Mouse (Mus musculus) lung, postnatal 4 days (tissue): ENCODE measurements around the gene Cmah.
"Not testable (repeated sequence)": the region's sequence is repeated elsewhere in the genome, so short reads cannot be mapped to it uniquely, and the experiment has no call there.

ENCODE experiments used
- DNase-seq, 2 experiments: peaks; one replicate each; pipeline ENCODE4 v3.0.0; 2021

Cmah gene

DNA sequence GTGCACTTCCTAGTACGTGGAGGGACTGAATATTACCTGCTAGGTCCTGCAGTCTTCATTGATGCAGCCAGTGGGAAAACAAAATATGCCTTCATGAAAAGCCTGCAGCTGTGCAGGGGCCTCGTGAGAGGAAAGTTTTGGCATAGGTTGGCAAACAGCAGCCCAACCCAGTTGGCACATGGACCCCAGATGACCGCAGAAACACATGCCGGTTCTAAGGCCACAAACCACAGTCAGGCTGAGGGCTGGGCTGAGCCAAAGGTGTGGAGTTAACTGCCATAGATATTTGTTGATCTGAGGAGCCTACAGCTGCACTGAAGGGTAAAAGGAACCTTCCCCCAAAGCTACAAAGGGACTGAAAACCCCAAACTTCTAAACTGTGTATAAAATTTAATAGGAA lies 14.9 kb downstream of the Cmah start:
- no peak for DNase-seq

DNA sequence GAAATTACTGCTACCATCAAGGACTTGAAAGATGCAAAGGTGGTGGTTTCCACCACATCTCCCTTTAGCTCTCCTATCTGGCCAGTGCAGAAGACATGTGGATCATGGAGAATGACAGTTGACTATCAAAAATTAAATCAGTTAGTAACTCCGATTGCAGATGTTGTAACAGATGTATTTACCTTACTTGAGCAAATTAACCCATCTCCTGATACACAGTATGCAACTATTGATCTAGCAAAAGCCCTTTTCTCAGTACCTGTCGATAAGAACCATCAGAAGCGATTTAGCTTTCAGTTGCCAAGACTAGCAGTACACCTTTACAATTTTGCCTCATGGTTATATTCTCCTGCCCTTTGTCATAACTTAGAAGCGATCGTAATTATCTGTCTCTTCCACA lies 25.8 kb downstream of the Cmah start:
- DNase-seq = no peak

DNA sequence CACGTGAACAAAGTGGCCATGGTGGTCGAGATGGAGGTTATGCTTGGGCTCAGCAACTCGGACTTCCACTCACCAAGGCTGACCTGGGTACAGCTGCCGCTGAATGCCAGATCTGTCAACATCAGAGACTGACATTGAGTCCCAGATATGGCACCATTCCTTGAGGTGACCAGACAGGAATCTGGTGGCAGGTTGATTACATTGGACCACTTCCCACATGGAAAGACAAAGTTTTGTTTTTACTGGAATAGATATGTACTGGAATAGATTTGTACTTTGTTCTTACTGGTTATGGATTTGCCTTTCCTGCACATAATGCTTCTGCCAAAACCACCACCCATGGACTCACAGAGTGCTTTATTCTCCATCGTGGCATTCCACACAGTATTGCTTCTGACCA lies 27.5 kb downstream of the Cmah start:
- DNase-seq = no peak

DNA sequence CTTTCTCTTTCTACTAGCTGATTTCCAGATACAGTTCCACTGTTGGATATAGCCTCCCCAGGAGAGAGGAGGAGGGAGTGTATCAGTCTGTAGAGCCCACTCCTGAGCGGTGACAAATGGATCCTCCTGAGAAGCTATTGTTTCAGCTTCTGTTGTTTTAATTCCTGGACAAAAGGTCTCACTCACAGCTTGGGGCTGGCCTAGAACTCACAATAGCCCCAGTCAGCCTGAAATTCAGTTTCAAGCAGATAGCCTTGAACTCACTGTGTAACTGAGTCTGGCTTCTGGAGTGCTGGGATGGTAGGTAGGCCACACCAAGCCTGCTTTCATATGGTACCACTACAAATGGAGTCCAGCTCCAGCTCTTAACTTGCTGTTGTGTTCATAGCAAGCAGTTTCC lies 32.0 kb downstream of the Cmah start:
- no peak for DNase-seq

DNA sequence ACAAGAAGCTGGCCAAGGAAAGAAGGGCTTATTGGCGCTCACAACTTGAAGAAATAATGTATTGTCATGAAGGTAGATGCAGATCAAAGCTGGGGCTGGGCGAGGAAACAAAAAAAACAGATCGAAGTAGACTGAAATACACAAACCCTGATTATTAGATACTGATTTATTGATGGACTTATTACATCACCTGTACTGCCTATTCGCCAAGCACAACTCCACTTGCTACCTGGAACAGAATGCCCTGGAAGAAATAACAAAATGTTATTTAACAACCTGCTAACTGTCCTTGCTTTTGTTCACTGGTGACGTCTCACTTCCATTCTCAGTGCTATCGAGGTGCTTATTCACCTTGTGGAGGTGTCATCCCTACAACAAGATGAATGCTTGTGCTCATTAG lies 38.0 kb downstream of the Cmah start:
- DNase-seq = no peak

DNA sequence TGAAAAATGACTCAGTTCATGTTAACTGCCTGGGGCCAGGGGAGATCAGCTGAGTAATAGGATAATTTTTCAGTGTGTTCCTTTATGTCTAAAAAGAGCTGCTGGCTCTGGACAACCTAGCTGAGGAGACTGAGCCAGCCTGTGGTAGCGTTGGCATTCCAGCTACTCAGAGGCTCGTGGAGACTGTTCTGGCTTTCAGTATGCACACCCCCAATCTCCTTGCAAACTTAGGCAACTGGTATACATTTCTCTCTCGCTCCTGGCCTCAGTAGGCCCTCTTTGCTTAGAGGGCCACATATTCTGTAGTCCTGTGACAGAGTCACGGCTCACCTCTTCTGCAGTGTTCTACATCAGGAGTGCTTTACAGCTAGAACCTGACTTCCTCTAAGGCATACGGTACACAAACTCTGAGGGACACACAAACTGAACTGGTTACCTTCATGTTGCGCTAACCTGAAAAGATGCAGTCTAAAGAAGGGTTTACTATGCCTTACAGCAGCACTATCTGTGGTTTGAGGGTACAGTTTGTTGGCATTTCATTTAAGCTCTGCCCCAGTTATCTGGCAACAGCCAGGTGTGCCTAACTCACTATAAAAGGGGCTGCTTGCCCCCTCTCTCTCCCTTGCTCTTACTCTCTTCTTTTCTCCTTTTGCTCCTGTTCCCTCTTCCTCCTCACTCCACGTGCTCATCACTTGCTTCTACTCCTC lies 45.8 kb downstream of the Cmah start:
- DNase-seq = no peak

DNA sequence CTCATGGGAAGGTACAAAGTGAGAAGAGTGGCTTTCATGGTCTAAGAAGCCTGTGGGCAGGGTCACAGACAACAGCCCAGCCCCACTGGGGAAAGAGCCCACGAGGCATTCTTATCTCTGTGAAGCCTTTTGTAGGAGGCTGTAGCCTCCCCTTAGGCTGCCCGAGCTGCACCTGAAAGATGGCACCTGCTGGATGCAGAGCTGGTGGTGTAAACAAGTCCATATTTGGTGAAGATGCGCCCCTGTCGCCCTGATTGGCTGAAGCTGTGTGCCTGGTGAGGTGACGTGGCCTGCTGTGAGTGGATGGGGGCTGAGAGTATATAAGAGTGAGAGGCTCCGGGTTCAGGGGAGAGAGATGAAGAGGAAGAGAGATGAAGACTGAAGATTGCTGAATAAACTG lies 47.4 kb downstream of the Cmah start:
- DNase-seq = peak; percentile 13 to 40

DNA sequence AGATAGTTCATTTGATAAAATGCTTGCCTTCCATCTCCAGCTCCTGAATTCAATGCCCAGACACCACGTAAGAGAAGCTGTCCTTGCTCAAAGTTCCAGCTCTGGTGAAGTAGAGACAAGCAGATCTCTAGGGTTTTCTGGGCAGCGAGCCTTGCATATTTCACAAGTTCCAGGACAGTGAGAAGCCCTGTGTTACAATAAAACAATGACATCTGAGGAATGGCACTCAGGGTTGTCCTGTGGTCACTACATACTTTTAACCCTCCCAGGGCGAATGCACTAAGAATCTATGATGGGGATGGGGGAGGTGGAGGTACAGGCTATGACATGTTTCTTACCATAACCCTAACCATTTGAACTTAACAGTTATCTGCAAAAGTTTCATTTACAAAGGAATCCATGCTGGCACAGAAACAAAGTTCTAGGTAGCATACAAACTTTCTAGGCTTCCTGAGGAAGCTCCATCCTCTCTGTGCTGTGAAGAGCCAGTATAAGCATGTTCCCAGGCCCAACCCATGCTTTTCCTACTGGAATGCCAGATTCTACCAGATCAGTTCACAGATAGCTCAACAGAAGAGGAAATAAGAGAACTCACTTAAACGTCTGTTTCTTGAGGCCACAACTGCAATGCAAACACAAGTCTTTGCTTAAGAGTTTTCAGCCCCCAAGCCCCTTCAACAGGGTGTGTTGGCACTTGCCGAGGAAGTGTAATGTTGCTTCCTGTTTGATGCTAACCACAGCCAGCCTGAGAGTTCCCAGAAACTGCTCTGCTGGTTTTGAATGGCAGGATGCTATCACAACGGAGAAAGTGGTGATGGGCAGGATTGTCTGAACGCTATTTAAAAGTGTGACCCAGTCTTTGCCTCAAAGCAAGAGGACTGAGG lies 48.4 kb downstream of the Cmah start:
- DNase-seq = peak; percentile 23 to 38

DNA sequence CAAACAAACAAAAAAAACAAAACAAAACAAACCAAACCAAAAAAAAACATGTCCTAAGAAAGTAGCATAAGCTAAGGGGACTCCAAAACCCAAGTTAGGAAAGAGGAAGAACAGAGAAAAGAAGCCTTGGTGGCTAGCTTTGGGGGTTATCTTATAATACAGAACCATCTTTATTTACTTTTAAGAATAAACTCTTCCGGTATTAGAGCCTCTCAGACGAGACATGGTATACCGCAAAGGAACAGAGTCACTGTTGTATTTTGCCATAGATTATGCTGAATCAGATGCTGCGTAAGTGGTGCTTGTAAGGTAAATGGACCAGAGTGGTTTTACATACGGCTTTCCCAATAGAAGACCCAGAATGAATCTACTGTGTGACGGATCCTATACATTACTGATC lies 53.5 kb downstream of the Cmah start:
- no peak for DNase-seq

DNA sequence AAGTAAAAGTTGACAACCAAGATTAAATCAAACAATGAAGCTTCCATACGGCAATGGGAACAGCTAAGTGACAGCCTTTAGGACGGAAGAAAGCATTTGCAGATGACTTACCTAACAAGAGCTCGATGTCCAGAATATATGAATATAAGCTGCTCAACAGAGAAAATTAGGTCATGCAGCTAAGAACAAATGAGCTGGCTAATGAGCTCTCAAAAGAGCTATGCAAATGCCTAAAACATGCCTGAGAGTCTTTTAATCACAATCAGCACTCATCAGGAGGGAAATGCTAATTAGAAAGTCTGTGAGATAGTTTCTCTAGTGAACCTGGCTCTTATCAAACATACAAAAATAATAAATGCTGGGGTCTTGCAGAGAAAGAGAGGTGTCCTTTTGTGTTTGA lies 56.7 kb downstream of the Cmah start:
- DNase-seq = no peak

DNA sequence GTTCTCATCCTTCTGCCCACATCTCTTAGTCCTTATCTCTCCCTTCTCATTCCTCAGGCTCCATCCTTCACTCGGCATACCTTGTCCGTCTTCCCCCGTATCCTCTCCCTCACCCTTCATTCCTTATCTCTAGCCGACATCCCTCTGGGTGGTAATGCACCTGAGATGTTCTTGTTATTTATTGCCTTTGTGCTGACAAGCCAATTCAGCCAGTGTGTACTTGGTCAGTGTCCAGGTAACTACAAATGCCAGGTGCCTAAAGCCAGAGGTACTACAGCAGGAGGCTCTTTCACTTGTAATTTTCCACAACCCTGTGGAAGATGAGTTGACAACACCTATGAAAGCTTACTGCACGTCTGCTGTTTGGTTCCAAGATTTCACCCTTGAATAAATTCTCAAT lies 64.7 kb downstream of the Cmah start:
- DNase-seq = no peak

DNA sequence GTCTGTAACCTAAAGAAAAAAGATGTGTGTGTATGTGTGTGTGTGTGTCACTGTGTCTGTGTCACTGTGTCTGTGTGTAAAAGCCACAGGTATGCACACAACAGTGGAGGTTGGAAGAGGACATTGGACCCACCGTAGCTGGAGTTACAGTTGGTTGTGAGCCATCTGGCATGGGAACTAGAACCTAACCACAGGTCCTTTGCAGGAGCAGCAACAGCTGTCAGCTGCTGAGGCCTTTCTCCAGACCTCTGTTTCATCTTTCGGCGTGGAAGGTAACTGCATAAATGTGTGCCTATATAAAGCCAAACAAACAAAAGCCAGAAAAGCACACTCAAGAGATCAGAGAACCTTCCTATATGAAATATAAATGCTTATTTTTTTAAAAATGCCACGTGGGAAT lies 65.5 kb downstream of the Cmah start:
- DNase-seq = no peak

DNA sequence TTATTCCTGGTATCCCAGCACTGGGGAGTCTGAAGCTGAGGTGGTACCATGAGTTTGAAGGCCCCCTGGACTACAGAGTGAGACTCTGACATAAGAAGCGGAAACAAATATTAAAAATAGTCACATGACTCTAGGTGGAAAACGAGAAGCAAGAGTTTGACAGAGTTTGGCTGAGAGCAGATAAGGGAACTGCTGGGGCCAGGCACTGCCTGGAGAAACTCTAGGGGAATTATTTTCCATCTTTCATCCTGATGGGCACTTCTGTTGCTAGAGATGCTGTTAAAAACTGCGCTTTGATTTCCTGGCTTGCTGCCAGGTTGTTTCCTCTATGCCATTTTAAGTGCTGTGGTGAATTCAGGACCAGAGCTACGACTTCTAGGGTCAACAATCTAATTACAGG lies 65.9 kb downstream of the Cmah start:
- DNase-seq = no peak

DNA sequence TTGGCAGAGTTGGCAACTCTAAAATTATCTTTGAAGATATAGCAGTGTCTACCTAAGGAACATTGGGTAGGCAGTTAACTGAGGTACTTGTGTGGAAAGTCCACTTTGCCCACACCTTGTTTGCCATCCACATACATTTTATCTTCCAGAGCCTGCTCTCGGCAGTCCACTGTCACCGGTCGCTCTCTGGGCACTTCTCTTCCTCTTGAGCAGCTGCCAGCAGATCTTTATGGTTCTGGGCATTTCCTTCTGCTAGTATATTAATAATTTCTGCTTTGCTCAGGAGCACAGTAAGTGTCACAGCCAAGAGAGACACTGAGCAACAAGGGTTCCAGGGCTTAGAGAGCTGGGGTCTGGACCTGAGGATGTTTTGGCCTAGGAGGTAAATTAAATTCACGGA lies 68.6 kb downstream of the Cmah start:
- DNase-seq = no peak

DNA sequence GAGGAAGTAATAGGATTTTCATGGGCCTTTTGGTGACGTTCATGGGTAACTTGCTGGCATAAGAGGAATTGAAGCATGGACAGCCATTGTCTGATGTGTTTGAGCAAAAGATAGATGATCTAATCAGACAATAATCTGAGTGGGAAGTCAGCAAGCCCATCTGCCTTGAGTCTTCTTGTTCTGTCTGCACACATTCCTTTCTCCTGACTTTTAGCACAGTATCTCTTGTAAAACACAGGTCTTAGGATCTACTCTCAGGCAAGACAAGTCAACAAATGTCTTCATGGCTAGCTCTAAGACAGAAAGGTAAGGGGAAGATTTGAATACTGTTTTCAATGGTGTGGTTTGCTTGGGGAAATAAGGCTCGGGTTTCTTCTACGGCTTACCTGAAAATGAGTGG lies 70.0 kb downstream of the Cmah start:
- DNase-seq = no peak

DNA sequence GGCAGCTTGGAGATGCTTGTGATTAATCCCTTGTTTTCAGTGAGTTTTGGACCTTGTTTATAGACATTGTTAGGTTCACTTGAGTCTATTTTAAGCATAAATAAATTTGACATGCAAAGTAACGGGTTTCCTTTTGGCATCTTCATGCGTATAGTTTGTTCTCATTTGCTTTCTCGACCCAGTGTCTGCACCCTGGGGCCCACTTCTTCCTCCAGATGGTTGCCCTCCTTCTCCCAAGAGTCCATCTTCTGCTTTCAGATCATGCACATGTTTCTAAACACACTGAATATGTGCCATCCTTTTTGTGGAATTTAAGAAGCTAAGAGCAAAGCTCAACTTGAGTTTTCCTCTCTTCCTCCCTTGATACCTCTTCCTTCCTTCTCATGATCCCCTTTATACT lies 71.3 kb downstream of the Cmah start:
- DNase-seq = no peak

DNA sequence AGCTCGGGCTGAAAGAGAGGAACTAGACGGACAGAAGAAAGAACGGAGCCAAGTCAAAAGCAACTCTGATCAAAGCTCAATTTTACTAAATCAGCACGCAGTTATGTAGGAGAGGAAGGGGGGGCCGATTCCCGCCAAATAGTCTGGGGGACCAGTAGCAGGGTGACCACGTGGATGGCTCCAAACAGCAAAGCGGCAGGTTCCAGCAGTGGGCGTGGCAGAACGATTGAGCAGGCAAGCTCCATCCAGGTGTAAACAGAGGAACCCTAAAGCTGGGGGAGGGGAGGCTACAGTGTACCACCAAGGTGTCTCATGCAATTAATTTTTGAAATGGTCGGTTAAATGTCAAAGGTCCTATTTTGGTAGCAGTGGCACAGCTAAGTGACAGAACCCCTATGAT lies 74.6 kb downstream of the Cmah start:
- not testable (repeated sequence) for DNase-seq

DNA sequence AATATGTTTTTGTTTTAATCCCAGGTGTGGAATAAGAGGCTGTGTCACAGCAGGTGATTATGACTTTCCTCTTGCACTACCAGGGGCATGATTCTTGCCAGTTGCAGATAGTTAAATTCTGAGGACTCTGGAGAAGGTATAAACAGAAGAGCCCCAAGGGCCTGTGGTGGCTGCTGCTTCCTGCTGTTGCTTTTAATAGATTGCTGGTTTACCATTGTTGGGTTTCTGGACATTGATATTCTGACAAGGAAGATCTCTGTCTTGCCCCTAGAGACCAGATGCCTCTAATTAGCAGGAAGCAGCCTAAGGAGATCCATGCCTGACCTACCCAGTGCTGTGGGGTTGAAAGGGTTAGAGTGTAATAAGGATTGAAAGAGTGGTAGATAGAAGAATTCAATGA lies 75.8 kb downstream of the Cmah start:
- DNase-seq = no peak

DNA sequence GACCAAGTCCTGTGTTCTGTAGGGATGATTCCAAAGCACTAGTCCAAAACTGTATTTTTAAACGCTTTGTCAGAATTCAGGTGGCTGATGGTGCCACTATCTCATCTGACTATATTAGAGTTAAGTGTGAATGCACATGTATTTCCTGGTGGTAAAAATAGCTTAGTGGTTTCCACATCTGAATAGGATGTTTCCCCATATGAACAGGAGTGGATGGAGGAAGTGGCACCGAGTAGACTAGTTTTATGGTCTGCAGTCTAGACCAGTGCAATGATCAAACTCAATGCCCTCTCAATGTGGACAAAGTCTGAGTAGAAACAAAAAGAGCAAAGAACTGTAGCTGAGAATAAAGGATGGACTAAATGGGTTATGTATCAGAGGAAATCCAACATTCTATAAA lies 79.6 kb downstream of the Cmah start:
- no peak for DNase-seq

DNA sequence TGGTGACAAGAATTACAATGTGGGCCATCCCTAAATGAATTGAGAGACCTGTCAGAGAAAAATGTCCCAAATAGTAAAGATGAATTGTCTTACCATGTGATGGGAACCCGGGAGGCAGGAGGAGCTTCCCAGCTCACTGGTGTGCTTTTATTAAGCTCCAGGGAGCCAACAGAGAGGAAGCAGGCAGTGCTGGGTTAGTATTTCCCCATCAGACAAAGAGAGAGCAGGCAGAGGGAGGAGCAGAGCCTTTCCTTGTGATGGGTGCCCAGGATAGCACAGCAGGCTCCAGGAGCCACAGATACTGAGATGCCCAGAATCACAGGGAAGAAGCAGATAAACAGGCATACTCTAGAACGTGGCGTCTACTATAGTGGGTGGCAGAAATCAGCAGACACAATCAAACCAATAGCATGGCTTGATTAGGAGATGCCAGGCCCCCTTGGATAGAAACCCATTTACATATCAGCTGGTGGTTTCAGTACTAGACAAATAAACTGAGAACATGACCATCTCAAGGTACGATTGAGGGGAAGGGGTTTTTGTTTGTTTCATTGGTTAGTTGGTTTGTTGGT lies 87.5 kb downstream of the Cmah start:
- no peak for DNase-seq

DNA sequence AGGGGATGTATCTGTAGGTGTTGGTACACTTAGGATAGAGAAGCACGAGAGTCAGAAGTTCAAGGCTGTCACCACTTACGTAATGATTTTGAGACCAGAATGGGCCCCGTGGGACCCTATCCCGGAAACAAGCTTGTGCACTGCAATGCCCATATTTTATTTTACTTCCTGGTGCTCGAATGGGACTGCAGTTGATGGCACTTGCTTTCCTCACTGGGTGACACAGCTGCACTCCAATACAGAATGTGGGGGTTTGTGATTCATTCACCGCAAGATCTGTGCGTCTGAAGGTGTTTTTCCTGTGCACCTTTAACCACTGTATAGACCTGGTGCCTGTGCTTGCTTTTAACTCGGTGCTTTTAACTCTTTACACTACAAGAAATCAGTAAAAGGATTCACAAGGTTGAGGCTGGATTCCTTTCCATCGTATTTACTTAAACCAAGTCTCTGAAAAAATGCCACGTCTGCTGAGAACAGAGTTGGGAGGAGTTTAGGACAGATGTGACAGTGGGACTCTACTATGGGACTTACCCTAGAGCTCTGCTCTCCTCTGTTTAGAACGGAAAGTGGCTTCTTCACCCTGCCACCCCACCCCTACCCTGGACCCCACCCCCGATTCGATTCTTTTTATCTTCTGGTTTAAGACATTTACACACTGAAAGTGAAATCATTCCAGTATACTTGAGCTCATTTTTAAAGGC lies 88.5 kb downstream of the Cmah start:
- peak in 1 of 2 experiments; percentile 29 for DNase-seq

DNA sequence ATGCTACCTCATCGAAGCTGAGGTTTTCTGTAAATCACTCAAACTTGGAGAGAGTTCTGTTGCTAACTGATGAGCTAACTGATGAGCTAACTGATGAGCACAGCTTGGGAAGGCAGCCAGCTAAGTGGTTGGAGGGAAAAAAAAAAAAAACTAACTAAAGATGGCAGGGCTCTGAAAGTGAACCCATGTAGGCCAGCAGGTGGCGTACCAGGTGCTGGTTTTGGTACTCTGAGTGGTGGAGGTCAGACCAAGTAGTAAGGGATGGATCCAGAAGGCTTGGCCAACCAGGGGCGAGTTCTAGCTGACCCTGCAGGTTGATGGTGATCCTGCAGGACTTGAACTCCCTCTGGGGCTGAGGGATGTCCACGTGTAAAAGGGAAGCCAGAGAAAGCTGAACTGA lies 89.2 kb downstream of the Cmah start:
- peak; percentile 56 to 61 for DNase-seq

DNA sequence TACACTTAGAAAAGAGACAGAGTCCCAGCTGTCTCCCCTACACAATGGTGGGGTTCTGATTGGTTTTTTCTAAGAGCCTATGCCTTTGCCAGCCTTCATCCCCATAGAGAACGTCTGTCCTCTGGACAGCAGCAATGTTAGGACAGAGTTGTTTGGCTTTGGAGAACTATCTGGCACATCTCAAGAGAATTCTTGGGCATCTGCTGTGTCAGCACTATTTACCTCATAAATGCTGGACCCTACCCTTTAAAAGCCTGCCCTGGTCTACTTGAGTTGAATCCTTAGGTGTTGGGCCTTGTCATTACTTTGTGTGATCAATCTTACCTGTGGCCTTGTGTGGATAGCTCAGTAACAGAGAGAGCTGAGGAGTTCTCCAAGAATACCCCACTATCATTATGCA lies 90.8 kb downstream of the Cmah start:
- no peak for DNase-seq

DNA sequence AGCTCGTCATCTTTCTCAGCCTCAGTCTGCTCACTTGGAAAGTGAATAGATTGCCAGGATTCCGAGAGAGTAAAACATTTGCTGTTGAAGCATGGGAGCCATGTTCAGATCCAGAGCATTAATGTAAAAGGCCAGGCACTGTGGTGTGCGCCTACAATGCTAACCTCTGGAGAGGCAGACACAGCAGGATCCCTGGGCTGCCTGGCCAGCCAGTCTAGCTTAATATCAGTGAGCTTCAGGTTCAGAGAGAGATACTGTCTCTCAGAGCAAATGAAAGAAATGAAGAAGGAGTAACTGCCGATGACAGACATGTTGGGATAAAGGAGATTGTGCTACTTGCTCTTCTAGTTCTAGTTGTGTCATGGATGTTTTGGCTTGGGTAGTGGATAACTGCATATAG lies 91.6 kb downstream of the Cmah start:
- no peak for DNase-seq
